Mouse (Mus musculus) heart, embryonic 10.5 days (tissue): ENCODE data around the gene Xpnpep1. TPM values are rescaled to one million over a fixed set of nuclear protein-coding genes. Genes with fewer than 3 reads are reported as not detected.

ENCODE experiments used
- DNase-seq: peaks from one replicate; pipeline ENCODE4 v3.0.0-alpha.2; 2017; ENCODE audit warnings: low spot score
- H3K27ac ChIP-seq: fragments of 300-500 bp; sonication (generic); 2 replicates; pipeline ENCODE4 v1.5.1; 2016; ENCODE audit warnings: mild to moderate bottlenecking
- H3K27me3 ChIP-seq: fragments of 300-500 bp; sonication (generic); 2 replicates; pipeline ENCODE4 v1.6.1; 2016; ENCODE audit warnings: mild to moderate bottlenecking; ENCODE audit not compliant: poor library complexity, insufficient read depth, severe bottlenecking
- H3K36me3 ChIP-seq: fragments of 300-500 bp; sonication (generic); 2 replicates; pipeline ENCODE4 v1.6.1; 2016; ENCODE audit warnings: mild to moderate bottlenecking, moderate library complexity
- H3K4me1 ChIP-seq: fragments of 300-500 bp; sonication (generic); 2 replicates; pipeline ENCODE4 v1.6.1; 2016; ENCODE audit warnings: mild to moderate bottlenecking
- H3K4me3 ChIP-seq: fragments of 300-500 bp; sonication (generic); 2 replicates; pipeline ENCODE4 v1.5.1; 2016; ENCODE audit warnings: mild to moderate bottlenecking, moderate library complexity
- H3K9me3 ChIP-seq: fragments of 300-500 bp; sonication (generic); 2 replicates; pipeline ENCODE4 v1.6.1; 2016; ENCODE audit warnings: mild to moderate bottlenecking, moderate library complexity
- WGBS: fragments of 180-500 bp; shearing (Covaris S2); methylation state at CpG from one replicate; pipeline ENCODE4 v1.1.7; 2016; 5-methylcytosine and 5-hydroxymethylcytosine counted together
- polyA plus RNA-seq: library from polyadenylated mRNA; unstranded; fragments of >200 nt; fragmentation: Nextera tagmentation; extraction: Ambion mirVana; gene quantifications from 2 replicates; pipeline ENCODE4 v1.2.1, GENCODE M21; 2016

Xpnpep1 gene
- polyA plus RNA-seq, 1 experiment from 2014 or later, result 193 TPM

GRCm38 (mm10) chr19:53038435-53038938 is 1.5 kb downstream of the Xpnpep1 start:
- Histone ChIP-seq H3K27me3 (no peaks in the 10 kb centered on the region), H3K4me3 (peak overlapping the region; percentile 92), H3K27ac (peak overlapping the region; percentile 96), H3K36me3 (peaks cover 9% of the 10 kb centered on the region; the same call in 1 of the 2 replicates), H3K4me1 (peaks cover 32% of the 10 kb centered on the region), H3K9me3 (no peaks in the 10 kb centered on the region)
- under 1% methylated on average over 39 of the region's 39 CpGs for WGBS
- peak; percentile 99 for DNase-seq

GRCm38 (mm10) chr19:53037925-53038419 is 2.0 kb downstream of the Xpnpep1 start:
- DNase-seq, result no peak
- Histone ChIP-seq H3K4me3 (peak overlapping the region; percentile 92), H3K4me1 (peaks cover 37% of the 10 kb centered on the region), H3K27ac (peak overlapping the region; percentile 96), H3K27me3 (no peaks in the 10 kb centered on the region), H3K9me3 (no peaks in the 10 kb centered on the region), H3K36me3 (peaks cover 9% of the 10 kb centered on the region; the same call in 1 of the 2 replicates)
- under 1% methylated on average over 28 of the region's 28 CpGs for WGBS

- peaks cover 39% of the 10 kb centered on the region for H3K36me3 ChIP-seq
- H3K27me3 ChIP-seq, result no peaks in the 10 kb centered on the region
- peaks cover 38% of the 10 kb centered on the region for H3K4me1 ChIP-seq
- DNase-seq, result no peak
- H3K9me3 ChIP-seq, result no peaks in the 10 kb centered on the region
- H3K27ac ChIP-seq, result peak overlapping the region; percentile 30; the same call in 1 of the 2 replicates
- no peak overlapping the region for H3K4me3 ChIP-seq
- 73% methylated on average over 10 of the region's 10 CpGs for WGBS
These were observed 6.7 kb downstream of the Xpnpep1 start for GRCm38 (mm10) chr19:53033159-53033943.

- H3K36me3 ChIP-seq, result peaks cover 46% of the 10 kb centered on the region
- H3K9me3 ChIP-seq, result no peaks in the 10 kb centered on the region
- H3K4me1 ChIP-seq, result peaks cover 38% of the 10 kb centered on the region
- WGBS, result 38% methylated on average over 3 of the region's 3 CpGs
- no peak overlapping the region for H3K4me3 ChIP-seq
- H3K27me3 ChIP-seq, result no peaks in the 10 kb centered on the region
- peak overlapping the region; percentile 57 for H3K27ac ChIP-seq
- no peak for DNase-seq
These were observed 7.4 kb downstream of the Xpnpep1 start for GRCm38 (mm10) chr19:53032647-53033046.

GRCm38 (mm10) chr19:53031957-53032371 is 8.1 kb downstream of the Xpnpep1 start:
- Histone ChIP-seq H3K4me3 (peak overlapping the region; percentile 16; the same call in 1 of the 2 replicates), H3K4me1 (peaks cover 31% of the 10 kb centered on the region), H3K27ac (peak overlapping the region; percentile 57), H3K9me3 (no peaks in the 10 kb centered on the region), H3K36me3 (peaks cover 53% of the 10 kb centered on the region), H3K27me3 (no peaks in the 10 kb centered on the region)
- peak; percentile 89 for DNase-seq
- 17% methylated on average over 8 of the region's 8 CpGs for WGBS

GRCm38 (mm10) chr19:53030279-53030678 is 9.7 kb downstream of the Xpnpep1 start:
- peaks cover 61% of the 10 kb centered on the region for H3K36me3 ChIP-seq
- DNase-seq, result no peak
- no peaks in the 10 kb centered on the region for H3K9me3 ChIP-seq
- 97% methylated on average over 6 of the region's 6 CpGs for WGBS
- no peak overlapping the region for H3K27ac ChIP-seq
- H3K4me3 ChIP-seq, result no peak overlapping the region
- no peaks in the 10 kb centered on the region for H3K27me3 ChIP-seq
- H3K4me1 ChIP-seq, result peaks cover 27% of the 10 kb centered on the region

GRCm38 (mm10) chr19:53029686-53030085 is 10.3 kb downstream of the Xpnpep1 start:
- Histone ChIP-seq H3K4me1 (peaks cover 28% of the 10 kb centered on the region), H3K9me3 (no peaks in the 10 kb centered on the region), H3K4me3 (no peak overlapping the region), H3K27ac (no peak overlapping the region), H3K27me3 (no peaks in the 10 kb centered on the region), H3K36me3 (peaks cover 65% of the 10 kb centered on the region)
- no peak for DNase-seq
- 92% methylated on average over 5 of the region's 5 CpGs for WGBS

GRCm38 (mm10) chr19:53029045-53029444 is 11.0 kb downstream of the Xpnpep1 start:
- Histone ChIP-seq H3K36me3 (peaks cover 71% of the 10 kb centered on the region), H3K4me1 (peaks cover 34% of the 10 kb centered on the region), H3K27me3 (no peaks in the 10 kb centered on the region), H3K9me3 (no peaks in the 10 kb centered on the region), H3K4me3 (no peak overlapping the region), H3K27ac (no peak overlapping the region)
- 87% methylated on average over 7 of the region's 7 CpGs for WGBS
- no peak for DNase-seq

- peaks cover 79% of the 10 kb centered on the region for H3K36me3 ChIP-seq
- H3K4me3 ChIP-seq, result no peak overlapping the region
- no peaks in the 10 kb centered on the region for H3K9me3 ChIP-seq
- H3K27ac ChIP-seq, result no peak overlapping the region
- peaks cover 35% of the 10 kb centered on the region for H3K4me1 ChIP-seq
- no peaks in the 10 kb centered on the region for H3K27me3 ChIP-seq
- WGBS, result 93% methylated on average over 12 of the region's 12 CpGs
- DNase-seq, result no peak
These were observed 11.8 kb downstream of the Xpnpep1 start for GRCm38 (mm10) chr19:53028216-53028615.

GRCm38 (mm10) chr19:53023189-53023588 is 16.8 kb downstream of the Xpnpep1 start:
- peak overlapping the region; percentile 54 for H3K27ac ChIP-seq
- 58% methylated on average over 10 of the region's 10 CpGs for WGBS
- H3K27me3 ChIP-seq, result no peaks in the 10 kb centered on the region
- H3K4me3 ChIP-seq, result no peak overlapping the region
- peaks cover 49% of the 10 kb centered on the region for H3K4me1 ChIP-seq
- H3K9me3 ChIP-seq, result no peaks in the 10 kb centered on the region
- peaks cover 71% of the 10 kb centered on the region for H3K36me3 ChIP-seq
- DNase-seq, result no peak

GRCm38 (mm10) chr19:53022037-53022614 is 17.9 kb downstream of the Xpnpep1 start:
- Histone ChIP-seq H3K4me1 (peaks cover 59% of the 10 kb centered on the region), H3K27ac (peak overlapping the region; percentile 54), H3K27me3 (no peaks in the 10 kb centered on the region), H3K36me3 (peaks cover 69% of the 10 kb centered on the region), H3K4me3 (no peak overlapping the region), H3K9me3 (no peaks in the 10 kb centered on the region)
- no peak for DNase-seq
- WGBS, result 57% methylated on average over 8 of the region's 8 CpGs

GRCm38 (mm10) chr19:53021537-53021936 is 18.5 kb downstream of the Xpnpep1 start:
- peaks cover 65% of the 10 kb centered on the region for H3K4me1 ChIP-seq
- H3K36me3 ChIP-seq, result peaks cover 68% of the 10 kb centered on the region
- DNase-seq, result no peak
- H3K27ac ChIP-seq, result peak overlapping the region; percentile 53
- no peaks in the 10 kb centered on the region for H3K27me3 ChIP-seq
- H3K9me3 ChIP-seq, result no peaks in the 10 kb centered on the region
- 74% methylated on average over 10 of the region's 10 CpGs for WGBS
- H3K4me3 ChIP-seq, result no peak overlapping the region
